Mouse (Mus musculus) hindbrain, embryonic 15.5 days (tissue): ENCODE results near the gene Olfr437. TPM values are rescaled to one million over a fixed set of nuclear protein-coding genes. Genes with fewer than 3 reads are reported as not detected.
"Not testable (repeated sequence)": the region's sequence is repeated elsewhere in the genome, so short reads cannot be mapped to it uniquely, and the experiment has no call there.

Experiments
- ATAC-seq: fragments of 200-750 bp; cut with Nextera tagmentation; 2 replicates; pipeline ENCODE4 v1.8.0; 2017; ENCODE audit warnings: low read depth, moderate number of reproducible peaks, moderate TSS enrichment; ENCODE audit not compliant: low FRiP score
- H3K27ac ChIP-seq: fragments of 300-500 bp; sonication (generic); replicated peaks from 2 replicates; pipeline ENCODE4 v1.5.1; 2015; ENCODE audit warnings: mild to moderate bottlenecking, inconsistent platforms
- H3K27me3 ChIP-seq: fragments of 300-500 bp; sonication (generic); 2 replicates; pipeline ENCODE4 v1.6.1; 2015; ENCODE audit warnings: control low read depth, inconsistent platforms
- H3K36me3 ChIP-seq: fragments of 300-500 bp; sonication (generic); 2 replicates; pipeline ENCODE4 v1.6.1; 2015; ENCODE audit warnings: control low read depth, inconsistent platforms
- H3K4me1 ChIP-seq: fragments of 300-500 bp; sonication (generic); replicated peaks from 2 replicates; pipeline ENCODE4 v1.6.1; 2015; ENCODE audit warnings: control low read depth, inconsistent platforms
- H3K4me2 ChIP-seq: fragments of 300-500 bp; sonication (generic); 2 replicates; pipeline ENCODE4 v1.6.1; 2015; ENCODE audit warnings: moderate library complexity, mild to moderate bottlenecking, inconsistent platforms
- H3K4me3 ChIP-seq: fragments of 300-500 bp; sonication (generic); 2 replicates; pipeline ENCODE4 v1.5.1; 2015; ENCODE audit warnings: mild to moderate bottlenecking, inconsistent platforms
- H3K9ac ChIP-seq: fragments of 300-500 bp; sonication (generic); 2 replicates; pipeline ENCODE4 v1.6.1; 2015; ENCODE audit warnings: inconsistent platforms
- H3K9me3 ChIP-seq: fragments of 300-500 bp; sonication (generic); 2 replicates; pipeline ENCODE4 v1.6.1; 2016; ENCODE audit warnings: control low read depth, inconsistent platforms
- WGBS: fragments of 180-500 bp; shearing (Covaris S2); methylation state at CpG from one replicate; pipeline ENCODE4 v1.1.7; 2015; 5-methylcytosine and 5-hydroxymethylcytosine counted together
- polyA plus RNA-seq: library from polyadenylated mRNA; unstranded; fragments of >200 nt; fragmentation: Nextera tagmentation; extraction: Ambion mirVana; gene quantifications from 2 replicates; pipeline ENCODE4 v1.2.1, GENCODE M21; 2015

The Olfr437 gene
- polyA plus RNA-seq: not detected in 2 replicates

GRCm38 (mm10) chr6:43162982-43163381, at the start of gene Olfr437:
Gene Olfr437 (plus strand): TSS chr6:43163282.
- ATAC-seq: no peak
- WGBS: 64% methylated on average over 3 of the region's 3 CpGs
- Histone ChIP-seq H3K9me3 (no peaks in the 10 kb centered on the region), H3K36me3 (no peaks in the 10 kb centered on the region), H3K4me2 (no peak within 1 kb of the TSS), H3K4me3 (no peak within 1 kb of the TSS), H3K4me1 (no peaks in the 10 kb centered on the region), H3K27ac (no peak within 1 kb of the TSS), H3K9ac (no peak within 1 kb of the TSS), H3K27me3 (no peaks in the 10 kb centered on the region)

- ATAC-seq, H3K9ac ChIP-seq, H3K27ac ChIP-seq, H3K9me3 ChIP-seq, H3K4me1 ChIP-seq, H3K4me2 ChIP-seq, H3K36me3 ChIP-seq, H3K27me3 ChIP-seq, H3K4me3 ChIP-seq: not testable (repeated sequence)
- 90% methylated on average over 2 of the region's 2 CpGs for WGBS
Measured at GRCm38 (mm10) chr6:43146267-43146666, 16.8 kb upstream of the Olfr437 start, which contains the start of gene Olfr237-ps1. Gene Olfr237-ps1 (plus strand): TSS chr6:43146567.

GRCm38 (mm10) chr6:43159502-43159901, 3.6 kb upstream of the Olfr437 start:
- Histone ChIP-seq H3K27me3 (no peaks in the 10 kb centered on the region), H3K4me1 (no peaks in the 10 kb centered on the region), H3K9me3 (no peaks in the 10 kb centered on the region), H3K27ac (no peak overlapping the region), H3K4me3 (no peak overlapping the region), H3K9ac (no peak overlapping the region), H3K36me3 (no peaks in the 10 kb centered on the region), H3K4me2 (no peak overlapping the region)
- 54% methylated on average over 1 of the region's 1 CpGs for WGBS
- ATAC-seq: no peak

- Histone ChIP-seq H3K4me3 (no peak overlapping the region), H3K9me3 (no peaks in the 10 kb centered on the region), H3K4me1 (no peaks in the 10 kb centered on the region), H3K4me2 (no peak overlapping the region), H3K27me3 (no peaks in the 10 kb centered on the region), H3K27ac (no peak overlapping the region), H3K36me3 (no peaks in the 10 kb centered on the region), H3K9ac (no peak overlapping the region)
- 93% methylated on average over 4 of the region's 4 CpGs for whole genome bisulfite sequencing
- ATAC-seq: no peak
Measured at GRCm38 (mm10) chr6:43167246-43167645, 4.2 kb downstream of the Olfr437 start.

GRCm38 (mm10) chr6:43171840-43172239, 8.8 kb downstream of the Olfr437 start, which contains the start of gene Olfr13:
Gene Olfr13 (plus strand): TSS chr6:43172140.
- ATAC-seq: no peak
- no peak within 1 kb of the TSS for H3K4me2 ChIP-seq
- H3K36me3 ChIP-seq: no peaks in the 10 kb centered on the region
- no peaks in the 10 kb centered on the region for H3K9me3 ChIP-seq
- no peak within 1 kb of the TSS for H3K4me3 ChIP-seq
- no peak within 1 kb of the TSS for H3K9ac ChIP-seq
- no peaks in the 10 kb centered on the region for H3K4me1 ChIP-seq
- H3K27me3 ChIP-seq: no peaks in the 10 kb centered on the region
- 81% methylated on average over 4 of the region's 4 CpGs for WGBS
- no peak within 1 kb of the TSS for H3K27ac ChIP-seq

GRCm38 (mm10) chr6:43178129-43178528, 15.0 kb downstream of the Olfr437 start:
- Histone ChIP-seq H3K36me3 (no peaks in the 10 kb centered on the region), H3K27ac (peak overlapping the region; percentile 63), H3K4me2 (no peak overlapping the region), H3K9ac (no peak overlapping the region), H3K4me3 (no peak overlapping the region), H3K27me3 (no peaks in the 10 kb centered on the region), H3K4me1 (peaks cover 10% of the 10 kb centered on the region), H3K9me3 (no peaks in the 10 kb centered on the region)
- WGBS: 73% methylated on average over 1 of the region's 1 CpGs
- peak; percentile 54; the same call in 1 of the 2 replicates for ATAC-seq

GRCm38 (mm10) chr6:43178584-43179501, 15.8 kb downstream of the Olfr437 start:
- H3K36me3 ChIP-seq: no peaks in the 10 kb centered on the region
- no peak overlapping the region for H3K9ac ChIP-seq
- H3K4me2 ChIP-seq: no peak overlapping the region
- H3K4me3 ChIP-seq: no peak overlapping the region
- no peaks in the 10 kb centered on the region for H3K9me3 ChIP-seq
- WGBS: 43% methylated on average over 6 of the region's 6 CpGs
- ATAC-seq: peak; percentile 69; the same call in 1 of the 2 replicates
- H3K4me1 ChIP-seq: peaks cover 10% of the 10 kb centered on the region
- no peaks in the 10 kb centered on the region for H3K27me3 ChIP-seq
- peak overlapping the region; percentile 63; the same call in 1 of the 2 replicates for H3K27ac ChIP-seq

GRCm38 (mm10) chr6:43190986-43191385, 27.9 kb downstream of the Olfr437 start:
- Histone ChIP-seq H3K9ac (no peak overlapping the region), H3K36me3 (no peaks in the 10 kb centered on the region), H3K27ac (no peak overlapping the region), H3K27me3 (no peaks in the 10 kb centered on the region), H3K4me1 (no peaks in the 10 kb centered on the region), H3K9me3 (no peaks in the 10 kb centered on the region), H3K4me3 (no peak overlapping the region), H3K4me2 (no peak overlapping the region)
- no peak for ATAC-seq
- WGBS: 87% methylated on average over 3 of the region's 3 CpGs

GRCm38 (mm10) chr6:43196781-43197180, 33.7 kb downstream of the Olfr437 start, which contains the start of gene Olfr435:
Gene Olfr435 (plus strand): TSS chr6:43197146.
- Histone ChIP-seq H3K4me3 (no peak within 1 kb of the TSS), H3K4me1 (no peaks in the 10 kb centered on the region), H3K4me2 (no peak within 1 kb of the TSS), H3K9ac (no peak within 1 kb of the TSS), H3K36me3 (no peaks in the 10 kb centered on the region), H3K9me3 (no peaks in the 10 kb centered on the region), H3K27ac (no peak within 1 kb of the TSS), H3K27me3 (no peaks in the 10 kb centered on the region)
- no peak for ATAC-seq

- H3K27ac ChIP-seq: no peak overlapping the region
- 85% methylated on average over 3 of the region's 3 CpGs for WGBS
- no peak overlapping the region for H3K9ac ChIP-seq
- no peaks in the 10 kb centered on the region for H3K9me3 ChIP-seq
- H3K36me3 ChIP-seq: no peaks in the 10 kb centered on the region
- H3K4me2 ChIP-seq: no peak overlapping the region
- H3K4me1 ChIP-seq: no peaks in the 10 kb centered on the region
- no peak overlapping the region for H3K4me3 ChIP-seq
- no peak for ATAC-seq
- H3K27me3 ChIP-seq: no peaks in the 10 kb centered on the region
Measured at GRCm38 (mm10) chr6:43198094-43198493, 35.0 kb downstream of the Olfr437 start.

GRCm38 (mm10) chr6:43202786-43203185, 39.7 kb downstream of the Olfr437 start:
- ATAC-seq: no peak
- no peak overlapping the region for H3K27ac ChIP-seq
- no peak overlapping the region for H3K4me2 ChIP-seq
- H3K36me3 ChIP-seq: no peaks in the 10 kb centered on the region
- no peaks in the 10 kb centered on the region for H3K9me3 ChIP-seq
- H3K4me3 ChIP-seq: no peak overlapping the region
- H3K27me3 ChIP-seq: no peaks in the 10 kb centered on the region
- H3K9ac ChIP-seq: no peak overlapping the region
- H3K4me1 ChIP-seq: no peaks in the 10 kb centered on the region

GRCm38 (mm10) chr6:43205355-43205754, 42.3 kb downstream of the Olfr437 start:
- no peaks in the 10 kb centered on the region for H3K9me3 ChIP-seq
- no peaks in the 10 kb centered on the region for H3K36me3 ChIP-seq
- H3K4me2 ChIP-seq: no peak overlapping the region
- no peak overlapping the region for H3K9ac ChIP-seq
- no peak overlapping the region for H3K27ac ChIP-seq
- no peaks in the 10 kb centered on the region for H3K27me3 ChIP-seq
- H3K4me1 ChIP-seq: no peaks in the 10 kb centered on the region
- no peak overlapping the region for H3K4me3 ChIP-seq
- 37% methylated on average over 2 of the region's 2 CpGs for WGBS
- ATAC-seq: no peak
